Mouse (Mus musculus) CD4-positive, CD25-positive, alpha-beta regulatory T cell, adult 4 months (primary cell): ENCODE data around the gene Hpd. TPM values are rescaled to one million over a fixed set of nuclear protein-coding genes. Genes with fewer than 3 reads are reported as not detected.
A peak's percentile ranks its signal among the peaks of the same experiment; 100 is the strongest.

Experiments used
- ATAC-seq: one replicate; pipeline ENCODE4 v1.8.0; 2017
- polyA plus RNA-seq, 2 experiments: library from polyadenylated mRNA; unstranded; fragments of 100-300 nt; shearing (Covaris generic); gene quantifications; one replicate each; pipeline ENCODE4 v1.2.1; 2017

Hpd gene
- polyA plus RNA-seq, 2 experiments from 2014 or later = not detected

DNA sequence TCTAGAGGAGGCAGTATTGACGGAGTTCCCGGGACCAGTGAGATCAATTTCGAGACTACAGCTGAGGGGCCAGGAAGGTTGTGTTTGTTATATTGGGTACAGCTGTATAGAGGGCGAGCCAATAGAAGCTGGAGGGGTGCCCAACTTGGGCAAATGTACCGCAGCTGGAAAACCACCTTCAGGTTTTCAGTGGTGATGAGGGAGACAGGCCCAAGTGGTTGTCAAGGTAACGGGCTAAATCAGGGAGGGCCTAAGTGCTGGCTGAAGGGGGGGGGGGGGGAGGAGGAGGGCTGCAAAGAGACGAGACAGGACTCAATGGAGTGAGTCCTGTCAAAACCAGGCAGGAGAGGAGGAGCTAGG lies 48.8 kb downstream of the Hpd start:
- no peak for ATAC-seq

GRCm38 (mm10) chr5:123133083-123133783 lies 49.3 kb downstream of the Hpd start:
- ATAC-seq = peak; percentile 5

DNA sequence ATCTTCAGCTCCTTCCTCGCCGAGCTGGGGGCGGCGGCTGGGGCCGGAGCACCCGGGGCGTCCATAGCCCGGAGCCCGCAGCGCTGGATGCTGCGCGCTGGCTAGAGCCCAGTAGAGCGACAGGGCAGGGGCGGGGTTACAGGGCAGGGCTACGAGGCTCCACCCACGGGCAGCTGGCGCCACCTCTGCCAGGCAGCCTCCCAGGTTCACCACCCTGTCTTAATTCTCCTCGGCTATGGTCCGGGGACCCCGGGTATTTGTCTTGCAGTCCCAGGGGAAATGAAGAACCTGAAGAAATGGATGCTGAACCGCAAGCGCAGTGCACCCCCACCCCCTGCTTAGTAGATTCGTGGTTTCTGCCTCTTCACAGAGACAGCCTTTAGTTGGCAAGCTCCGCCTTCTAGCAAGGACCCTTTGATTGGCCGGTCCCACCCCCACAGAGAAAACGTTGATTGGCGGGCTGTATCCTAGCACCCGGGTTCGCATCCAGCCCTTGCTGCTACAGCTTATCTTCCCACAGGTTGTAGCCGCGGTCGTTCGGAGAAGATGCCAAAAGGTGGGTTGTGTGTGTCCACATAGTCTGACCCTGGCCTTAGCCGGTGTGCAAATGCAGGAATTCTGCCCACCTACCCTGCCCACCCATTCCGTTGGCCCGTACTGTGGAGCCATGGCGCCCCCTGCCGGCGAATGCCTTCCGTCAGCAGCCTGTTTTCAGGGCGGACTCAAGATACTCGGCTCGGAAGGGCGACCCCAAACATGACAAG lies 50.0 kb downstream of the Hpd start, which contains the start of gene Rhof:
Rhof (minus strand) TSS at position 385 of the 764 bp plus-strand sequence.
- peak; percentile 65 for ATAC-seq

DNA sequence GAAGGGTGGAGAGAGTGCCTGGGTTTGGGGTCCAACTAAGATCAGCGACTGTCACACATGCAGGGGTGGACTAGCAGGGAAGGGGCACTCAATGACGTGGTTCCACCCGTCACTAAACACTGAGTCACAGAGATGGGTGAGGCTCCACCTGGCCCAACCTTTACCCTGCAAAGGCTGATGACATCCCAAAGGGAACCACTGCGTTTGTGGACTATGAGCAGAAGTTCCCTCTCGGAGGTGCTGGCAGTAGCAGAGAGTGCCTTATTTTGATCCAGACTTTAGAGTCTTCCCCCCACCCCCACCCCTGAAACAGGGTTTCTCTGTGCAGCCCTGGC lies 51.7 kb downstream of the Hpd start:
- ATAC-seq = no peak

GRCm38 (mm10) chr5:123130030-123130813 lies 52.3 kb downstream of the Hpd start:
- ATAC-seq = no peak

DNA sequence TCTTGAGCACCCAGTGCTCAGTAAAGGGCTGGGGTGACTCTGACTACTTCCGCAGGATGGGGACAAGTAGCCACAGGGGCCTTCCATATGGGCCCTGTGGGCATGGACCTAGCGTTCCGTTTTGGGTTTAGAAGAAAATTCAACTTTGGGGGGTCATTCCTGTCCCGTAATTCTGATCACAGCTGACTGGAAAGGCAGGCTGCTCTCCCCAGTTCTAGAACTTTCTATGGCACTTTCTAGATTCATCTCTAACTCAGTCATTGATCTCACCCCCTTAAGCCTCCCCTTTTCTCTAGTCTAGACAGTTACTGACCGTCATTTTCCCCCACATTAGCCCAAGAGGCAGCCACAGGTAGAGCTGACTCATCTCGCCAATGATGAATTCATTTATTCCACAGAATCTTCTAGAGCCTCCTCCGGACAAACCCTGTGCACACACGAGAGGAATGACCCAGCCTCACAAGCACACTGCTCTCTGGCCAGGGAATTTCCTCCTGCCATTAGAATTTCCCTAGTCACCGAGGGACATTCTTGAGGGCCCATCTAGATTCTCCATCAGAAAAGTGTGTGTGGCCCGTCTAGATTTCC lies 53.3 kb downstream of the Hpd start:
- ATAC-seq = no peak

- ATAC-seq = peak; percentile 72
Observed at GRCm38 (mm10) chr5:123128426-123129169, 53.9 kb downstream of the Hpd start.

- no peak for ATAC-seq
Observed at GRCm38 (mm10) chr5:123127031-123127430, 55.5 kb downstream of the Hpd start.

DNA sequence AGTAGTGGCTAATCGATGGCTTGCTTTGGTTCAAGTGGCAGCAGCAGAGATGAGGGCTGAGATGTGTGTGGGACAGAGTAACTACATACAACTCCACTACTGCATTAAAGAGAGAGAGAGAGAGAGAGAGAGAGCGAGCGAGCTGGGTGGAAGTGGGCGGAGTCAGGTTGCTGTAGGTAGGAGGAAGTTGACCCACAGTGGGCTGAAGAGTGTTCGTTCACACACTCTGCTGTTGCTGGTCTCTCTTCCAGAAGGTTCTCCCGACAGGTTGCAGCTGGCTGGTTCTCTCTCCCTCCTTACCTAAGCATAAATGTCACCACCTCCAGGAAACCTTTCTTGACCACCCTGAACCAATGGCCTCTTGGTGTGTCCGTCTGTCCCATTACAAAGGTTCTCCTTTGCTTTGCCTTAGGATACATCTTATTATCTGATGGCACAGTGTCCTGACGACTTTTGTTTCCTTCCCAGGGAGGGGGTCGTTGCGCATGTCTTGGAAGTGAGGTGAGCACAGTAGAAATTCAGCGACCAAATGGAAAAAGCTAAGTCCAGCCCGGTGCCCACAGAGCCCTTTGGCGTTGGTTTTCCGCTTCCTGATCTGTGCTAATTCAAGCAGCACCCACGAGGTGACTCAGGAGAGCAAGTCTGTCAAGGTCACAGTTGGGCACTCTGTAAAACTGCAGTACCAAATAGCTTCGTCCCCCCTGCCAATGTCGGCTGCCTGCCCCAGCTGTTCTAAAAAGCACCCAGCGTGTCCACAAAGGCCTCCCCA lies 56.7 kb downstream of the Hpd start:
- ATAC-seq = peak; percentile 20

DNA sequence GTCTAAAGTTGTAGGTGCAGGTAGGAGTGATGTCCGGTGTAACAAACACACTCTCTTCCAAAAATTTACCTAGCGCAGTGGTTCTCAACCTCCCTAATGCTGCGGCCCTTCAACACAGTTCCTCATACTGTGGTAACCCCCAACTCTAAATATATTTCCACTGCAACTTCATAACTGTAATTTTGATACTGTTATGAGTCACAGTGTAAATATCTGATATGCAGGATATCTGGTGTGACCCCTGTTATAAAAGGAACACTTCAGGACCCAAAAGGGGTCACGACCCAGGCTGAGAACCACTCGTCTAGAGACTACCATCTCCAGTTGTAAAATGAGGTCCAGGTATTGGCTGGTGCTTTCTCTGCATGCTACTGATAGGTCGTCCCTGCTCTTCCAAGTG lies 57.4 kb downstream of the Hpd start:
- no peak for ATAC-seq

DNA sequence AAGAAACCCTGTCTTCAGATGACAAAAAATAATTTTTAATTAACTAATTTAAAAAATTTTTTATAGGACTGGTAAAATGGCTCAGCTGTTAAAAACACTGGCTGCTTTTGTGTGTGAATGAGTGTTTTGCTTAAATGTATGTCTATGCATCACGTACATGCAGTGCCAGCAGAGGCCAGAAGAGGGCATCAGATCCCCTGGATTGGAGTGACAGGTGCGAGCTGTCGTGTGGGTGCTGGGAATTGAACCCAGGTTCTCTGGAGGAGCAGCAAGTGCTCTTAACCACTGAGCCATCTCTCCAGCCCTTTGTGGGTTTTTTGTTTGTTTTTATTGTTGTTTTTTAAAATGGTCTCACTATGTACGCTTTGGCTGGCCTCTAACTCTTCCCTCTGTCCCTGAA lies 60.3 kb downstream of the Hpd start:
- ATAC-seq = no peak

Other genes with a start within 250 kb of the Hpd start
- gene Kdm2b, start 192.9 kb downstream of the Hpd start, polyA plus RNA-seq = 10 to 100 TPM; 33.1 to 51.1 TPM
- 1 to 10 TPM; 4.2 to 8.1 TPM for gene Orai1, start 167.7 kb downstream of the Hpd start, polyA plus RNA-seq
- 1 to 10 TPM; 5.2 to 6.9 TPM for gene Morn3, start 135.7 kb downstream of the Hpd start, polyA plus RNA-seq
- gene Tmem120b, start 114.3 kb downstream of the Hpd start, polyA plus RNA-seq = 1 to 10 TPM; 3.4 to 4.3 TPM
- gene Rhof, start 50.0 kb downstream of the Hpd start, polyA plus RNA-seq = 100 to 1,000 TPM in 1 of 2 experiments, 10 to 100 TPM in 1; 80.6 to 101 TPM
- gene Setd1b, start 40.5 kb downstream of the Hpd start, polyA plus RNA-seq = 10 to 100 TPM; 17.1 to 20.8 TPM
- gene Psmd9, start 13.3 kb downstream of the Hpd start, polyA plus RNA-seq = 10 to 100 TPM; 36.5 to 41.5 TPM
- gene Wdr66, start 69.4 kb upstream of the Hpd start, polyA plus RNA-seq = 1 to 10 TPM; 4.7 to 6.1 TPM
- gene Bcl7a, start 161.1 kb upstream of the Hpd start, polyA plus RNA-seq = 1 to 10 TPM; 7.2 to 9.8 TPM
- gene Mlxip, start 212.1 kb upstream of the Hpd start, polyA plus RNA-seq = 10 to 100 TPM; 18.9 to 19.9 TPM